Mouse (Mus musculus) heart, embryonic 10.5 days (tissue): ENCODE measurements around the gene 6430548M08Rik. TPM values are rescaled to one million over a fixed set of nuclear protein-coding genes. Genes with fewer than 3 reads are reported as not detected.

Experiments
- DNase-seq: peaks from one replicate; pipeline ENCODE4 v3.0.0-alpha.2; 2017; ENCODE audit warnings: low spot score
- H3K27ac ChIP-seq: fragments of 300-500 bp; sonication (generic); 2 replicates; pipeline ENCODE4 v1.5.1; 2016; ENCODE audit warnings: mild to moderate bottlenecking
- H3K27me3 ChIP-seq: fragments of 300-500 bp; sonication (generic); 2 replicates; pipeline ENCODE4 v1.6.1; 2016; ENCODE audit warnings: mild to moderate bottlenecking; ENCODE audit not compliant: poor library complexity, insufficient read depth, severe bottlenecking
- H3K36me3 ChIP-seq: fragments of 300-500 bp; sonication (generic); 2 replicates; pipeline ENCODE4 v1.6.1; 2016; ENCODE audit warnings: mild to moderate bottlenecking, moderate library complexity
- H3K4me1 ChIP-seq: fragments of 300-500 bp; sonication (generic); 2 replicates; pipeline ENCODE4 v1.6.1; 2016; ENCODE audit warnings: mild to moderate bottlenecking
- H3K4me3 ChIP-seq: fragments of 300-500 bp; sonication (generic); 2 replicates; pipeline ENCODE4 v1.5.1; 2016; ENCODE audit warnings: mild to moderate bottlenecking, moderate library complexity
- H3K9me3 ChIP-seq: fragments of 300-500 bp; sonication (generic); 2 replicates; pipeline ENCODE4 v1.6.1; 2016; ENCODE audit warnings: mild to moderate bottlenecking, moderate library complexity
- WGBS: fragments of 180-500 bp; shearing (Covaris S2); methylation state at CpG from one replicate; pipeline ENCODE4 v1.1.7; 2016; 5-methylcytosine and 5-hydroxymethylcytosine counted together
- polyA plus RNA-seq: library from polyadenylated mRNA; unstranded; fragments of >200 nt; fragmentation: Nextera tagmentation; extraction: Ambion mirVana; gene quantifications from 2 replicates; pipeline ENCODE4 v1.2.1, GENCODE M21; 2016

The 6430548M08Rik gene
- polyA plus RNA-seq, 1 experiment from 2014 or later: 8.2 TPM

GRCm38 (mm10) chr8:120131158-120131557 lies 17.2 kb downstream of the 6430548M08Rik start:
- no peak overlapping the region for H3K4me3 ChIP-seq
- DNase-seq: no peak
- H3K27me3 ChIP-seq: peaks cover 4% of the 10 kb centered on the region; the same call in 1 of the 2 replicates
- peaks cover 43% of the 10 kb centered on the region for H3K4me1 ChIP-seq
- 77% methylated on average over 8 of the region's 8 CpGs for WGBS
- H3K27ac ChIP-seq: no peak overlapping the region
- H3K36me3 ChIP-seq: peaks cover 7% of the 10 kb centered on the region; the same call in 1 of the 2 replicates
- no peaks in the 10 kb centered on the region for H3K9me3 ChIP-seq

GRCm38 (mm10) chr8:120133169-120133568 lies 19.2 kb downstream of the 6430548M08Rik start:
- Histone ChIP-seq H3K9me3 (no peaks in the 10 kb centered on the region), H3K27me3 (peaks cover 4% of the 10 kb centered on the region; the same call in 1 of the 2 replicates), H3K36me3 (peaks cover 7% of the 10 kb centered on the region; the same call in 1 of the 2 replicates), H3K27ac (no peak overlapping the region), H3K4me3 (no peak overlapping the region), H3K4me1 (peaks cover 31% of the 10 kb centered on the region)
- no peak for DNase-seq
- 77% methylated on average over 7 of the region's 7 CpGs for WGBS

GRCm38 (mm10) chr8:120135687-120136086 lies 21.7 kb downstream of the 6430548M08Rik start:
- Histone ChIP-seq H3K9me3 (no peaks in the 10 kb centered on the region), H3K27me3 (peaks cover 4% of the 10 kb centered on the region; the same call in 1 of the 2 replicates), H3K36me3 (peaks cover 2% of the 10 kb centered on the region; the same call in 1 of the 2 replicates), H3K27ac (no peak overlapping the region), H3K4me3 (no peak overlapping the region), H3K4me1 (peaks cover 26% of the 10 kb centered on the region)
- 85% methylated on average over 7 of the region's 7 CpGs for WGBS
- DNase-seq: no peak

GRCm38 (mm10) chr8:120136618-120137017 lies 22.7 kb downstream of the 6430548M08Rik start:
- 56% methylated on average over 7 of the region's 7 CpGs for WGBS
- Histone ChIP-seq H3K36me3 (peaks cover 2% of the 10 kb centered on the region; the same call in 1 of the 2 replicates), H3K27ac (no peak overlapping the region), H3K9me3 (no peaks in the 10 kb centered on the region), H3K4me3 (no peak overlapping the region), H3K4me1 (peaks cover 29% of the 10 kb centered on the region), H3K27me3 (peaks cover 8% of the 10 kb centered on the region; the same call in 1 of the 2 replicates)
- DNase-seq: no peak

GRCm38 (mm10) chr8:120138958-120139357 lies 25.0 kb downstream of the 6430548M08Rik start:
- DNase-seq: no peak
- Histone ChIP-seq H3K27me3 (peaks cover 9% of the 10 kb centered on the region; the same call in 1 of the 2 replicates), H3K4me1 (peaks cover 34% of the 10 kb centered on the region), H3K4me3 (no peak overlapping the region), H3K9me3 (no peaks in the 10 kb centered on the region), H3K27ac (no peak overlapping the region), H3K36me3 (peaks cover 2% of the 10 kb centered on the region; the same call in 1 of the 2 replicates)
- 76% methylated on average over 2 of the region's 2 CpGs for WGBS

GRCm38 (mm10) chr8:120140769-120141168 lies 26.8 kb downstream of the 6430548M08Rik start:
- Histone ChIP-seq H3K4me3 (no peak overlapping the region), H3K27ac (peak overlapping the region; percentile 49; the same call in 1 of the 2 replicates), H3K9me3 (no peaks in the 10 kb centered on the region), H3K36me3 (peaks cover 3% of the 10 kb centered on the region), H3K27me3 (peaks cover 7% of the 10 kb centered on the region; the same call in 1 of the 2 replicates), H3K4me1 (peaks cover 50% of the 10 kb centered on the region)
- DNase-seq: no peak
- whole genome bisulfite sequencing: 47% methylated on average over 3 of the region's 3 CpGs

GRCm38 (mm10) chr8:120143911-120144651 lies 30.1 kb downstream of the 6430548M08Rik start:
- peaks cover 45% of the 10 kb centered on the region for H3K4me1 ChIP-seq
- no peaks in the 10 kb centered on the region for H3K9me3 ChIP-seq
- 54% methylated on average over 15 of the region's 15 CpGs for WGBS
- DNase-seq: no peak
- H3K27ac ChIP-seq: no peak overlapping the region; the same call in 1 of the 2 replicates
- H3K4me3 ChIP-seq: no peak overlapping the region
- H3K36me3 ChIP-seq: peaks cover 11% of the 10 kb centered on the region
- peaks cover 5% of the 10 kb centered on the region; the same call in 1 of the 2 replicates for H3K27me3 ChIP-seq

GRCm38 (mm10) chr8:120144652-120145301 lies 30.8 kb downstream of the 6430548M08Rik start:
- H3K27me3 ChIP-seq: peaks cover 5% of the 10 kb centered on the region; the same call in 1 of the 2 replicates
- DNase-seq: no peak
- peaks cover 39% of the 10 kb centered on the region for H3K4me1 ChIP-seq
- H3K9me3 ChIP-seq: no peaks in the 10 kb centered on the region
- WGBS: 45% methylated on average over 12 of the region's 12 CpGs
- no peak overlapping the region; the same call in 1 of the 2 replicates for H3K27ac ChIP-seq
- peaks cover 11% of the 10 kb centered on the region for H3K36me3 ChIP-seq
- H3K4me3 ChIP-seq: no peak overlapping the region

- WGBS: 74% methylated on average over 1 of the region's 1 CpGs
- Histone ChIP-seq H3K4me1 (peaks cover 29% of the 10 kb centered on the region), H3K9me3 (no peaks in the 10 kb centered on the region), H3K27ac (no peak overlapping the region), H3K4me3 (no peak overlapping the region), H3K27me3 (peaks cover 8% of the 10 kb centered on the region; the same call in 1 of the 2 replicates), H3K36me3 (peaks cover 11% of the 10 kb centered on the region)
- no peak for DNase-seq
Measured at GRCm38 (mm10) chr8:120146051-120146450, 32.1 kb downstream of the 6430548M08Rik start.

- WGBS: 76% methylated on average over 12 of the region's 12 CpGs
- DNase-seq: no peak
- no peak overlapping the region for H3K4me3 ChIP-seq
- H3K36me3 ChIP-seq: peaks cover 31% of the 10 kb centered on the region
- no peak overlapping the region for H3K27ac ChIP-seq
- no peaks in the 10 kb centered on the region for H3K9me3 ChIP-seq
- peaks cover 27% of the 10 kb centered on the region for H3K4me1 ChIP-seq
- H3K27me3 ChIP-seq: peaks cover 11% of the 10 kb centered on the region; the same call in 1 of the 2 replicates
Measured at GRCm38 (mm10) chr8:120150028-120150427, 36.1 kb downstream of the 6430548M08Rik start.

GRCm38 (mm10) chr8:120151151-120151550 lies 37.2 kb downstream of the 6430548M08Rik start:
- Histone ChIP-seq H3K9me3 (no peaks in the 10 kb centered on the region), H3K27ac (no peak overlapping the region), H3K4me1 (peaks cover 22% of the 10 kb centered on the region), H3K27me3 (peaks cover 11% of the 10 kb centered on the region; the same call in 1 of the 2 replicates), H3K36me3 (peaks cover 24% of the 10 kb centered on the region), H3K4me3 (no peak overlapping the region)
- 69% methylated on average over 9 of the region's 9 CpGs for WGBS
- no peak for DNase-seq

GRCm38 (mm10) chr8:120152636-120153035 lies 38.7 kb downstream of the 6430548M08Rik start:
- Histone ChIP-seq H3K4me1 (peaks cover 28% of the 10 kb centered on the region), H3K27ac (peak overlapping the region; percentile 48; the same call in 1 of the 2 replicates), H3K4me3 (no peak overlapping the region), H3K36me3 (peaks cover 21% of the 10 kb centered on the region; the same call in 1 of the 2 replicates), H3K9me3 (no peaks in the 10 kb centered on the region), H3K27me3 (peaks cover 11% of the 10 kb centered on the region; the same call in 1 of the 2 replicates)
- WGBS: 53% methylated on average over 7 of the region's 7 CpGs
- no peak for DNase-seq

GRCm38 (mm10) chr8:120160366-120160765 lies 46.4 kb downstream of the 6430548M08Rik start:
- DNase-seq: no peak
- H3K4me3 ChIP-seq: no peak overlapping the region
- no peak overlapping the region for H3K27ac ChIP-seq
- WGBS: 82% methylated on average over 8 of the region's 8 CpGs
- no peaks in the 10 kb centered on the region for H3K9me3 ChIP-seq
- H3K36me3 ChIP-seq: peaks cover 9% of the 10 kb centered on the region; the same call in 1 of the 2 replicates
- H3K4me1 ChIP-seq: peaks cover 51% of the 10 kb centered on the region
- H3K27me3 ChIP-seq: peaks cover 18% of the 10 kb centered on the region
